Mouse (Mus musculus) gastrocnemius, postnatal 4 days (tissue): ENCODE measurements around the gene Nkd1. TPM values are rescaled to one million over a fixed set of nuclear protein-coding genes. Genes with fewer than 3 reads are reported as not detected.

Experiments
- DNase-seq, 2 experiments: peaks; one replicate each; pipeline ENCODE4 v3.0.0; 2021 to 2022; ENCODE audit warnings: low spot score in 2 of 2, mixed read lengths in 2 of 2
- total RNA-seq, 2 experiments: library from RNA; stranded (reverse); gene quantifications; 2 replicates each; pipeline ENCODE4 v1.2.3; 2021

The Nkd1 gene
- total RNA-seq, 2 experiments from 2014 or later, result 11.7 to 11.9 TPM

DNA sequence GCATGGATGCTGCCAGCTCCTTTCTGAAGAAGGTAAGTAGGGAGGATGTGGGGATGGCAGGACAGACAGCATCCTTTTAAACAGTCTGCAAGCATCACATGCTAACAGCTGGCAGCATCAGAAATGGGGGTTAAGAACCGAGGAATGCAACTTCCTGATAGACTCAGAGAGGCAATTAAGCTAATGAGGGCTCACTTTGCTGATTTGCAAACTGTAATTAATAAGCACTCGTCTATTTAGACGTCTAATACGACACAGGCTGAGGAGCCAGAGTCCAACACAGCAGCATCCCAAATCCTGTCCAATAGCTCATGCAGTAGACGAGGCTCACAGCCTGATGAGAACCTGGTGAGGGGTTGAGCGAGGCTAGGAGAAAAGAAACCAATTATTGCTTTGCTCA, 89.1 kb downstream of the Nkd1 start:
- no peak for DNase-seq

DNA sequence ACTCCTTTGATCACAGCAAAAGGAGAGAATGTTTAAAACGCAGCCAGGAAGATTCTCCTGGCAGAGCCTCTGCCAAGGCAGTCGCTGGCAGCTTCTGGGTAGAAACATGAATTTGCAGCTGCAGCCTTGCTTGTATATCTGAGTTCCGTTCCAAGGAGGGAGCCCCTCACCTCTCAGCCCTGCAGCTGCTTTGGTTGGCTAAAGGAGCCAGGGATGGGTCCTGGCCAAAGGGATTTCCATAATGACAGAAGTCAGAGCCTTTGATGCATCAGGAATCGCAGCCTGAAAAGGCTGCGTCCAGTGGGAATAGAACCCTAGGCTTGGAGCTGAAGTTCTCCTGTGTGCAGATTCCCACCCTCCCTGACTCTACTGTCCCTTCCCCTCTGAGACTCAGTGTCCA, 93.8 kb downstream of the Nkd1 start:
- no peak for DNase-seq

DNA sequence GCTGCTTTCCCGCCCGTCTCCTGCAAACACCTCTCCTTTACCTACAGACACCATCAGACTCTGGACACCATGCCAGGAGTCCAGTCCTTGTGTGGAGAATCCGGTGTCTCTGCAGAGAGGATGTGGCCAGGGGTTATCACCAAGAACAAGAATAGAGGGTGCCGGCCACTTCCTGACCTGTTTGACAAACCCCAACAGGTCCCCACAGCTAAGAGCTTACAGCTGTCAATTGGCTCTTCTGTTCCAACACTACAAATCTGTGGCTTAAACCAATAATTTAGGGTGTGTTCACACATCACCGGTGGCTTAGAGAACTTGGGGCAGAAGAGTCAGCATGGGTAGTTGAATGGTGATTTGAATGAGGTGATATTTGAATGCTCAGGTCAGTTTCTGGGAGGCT, 97.5 kb downstream of the Nkd1 start:
- DNase-seq, result no peak

DNA sequence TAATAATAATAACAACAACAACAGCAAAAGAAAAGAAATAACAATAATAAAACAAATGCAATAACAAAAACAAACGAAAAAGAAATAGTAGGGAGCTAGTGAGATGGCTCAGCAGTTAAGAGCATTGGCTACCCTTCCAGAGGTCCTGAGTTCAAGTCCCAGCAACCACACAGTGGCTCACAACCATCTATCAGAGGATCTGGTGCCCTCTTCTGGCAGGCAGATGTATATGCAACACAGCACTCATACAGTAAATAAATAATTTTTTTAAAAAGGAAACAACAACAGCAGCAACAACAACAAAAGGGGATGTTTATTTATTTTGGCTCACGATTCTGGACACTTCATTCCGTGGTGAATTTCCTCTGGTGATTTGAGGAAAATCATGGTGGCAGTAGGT, 98.4 kb downstream of the Nkd1 start:
- no peak for DNase-seq

DNA sequence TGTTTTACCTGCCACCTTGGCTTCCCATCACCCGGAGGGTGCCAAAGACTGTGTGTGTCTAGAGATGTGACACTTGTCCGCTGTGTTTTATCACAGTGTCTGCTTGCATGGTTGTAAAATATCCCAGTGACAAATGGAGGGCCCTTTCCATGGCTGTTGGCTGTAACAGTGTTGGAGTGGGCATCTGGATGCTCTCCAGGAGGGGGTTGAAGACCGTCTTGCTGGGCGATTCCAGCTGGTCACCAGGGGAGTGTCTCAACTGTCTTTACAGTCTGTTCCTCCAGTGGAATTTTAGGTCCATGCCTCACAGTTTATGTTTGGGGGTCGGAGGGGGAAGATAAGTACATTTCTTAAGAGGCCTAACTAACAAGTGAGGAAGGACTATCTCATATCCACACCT, 99.8 kb downstream of the Nkd1 start:
- DNase-seq, result no peak

DNA sequence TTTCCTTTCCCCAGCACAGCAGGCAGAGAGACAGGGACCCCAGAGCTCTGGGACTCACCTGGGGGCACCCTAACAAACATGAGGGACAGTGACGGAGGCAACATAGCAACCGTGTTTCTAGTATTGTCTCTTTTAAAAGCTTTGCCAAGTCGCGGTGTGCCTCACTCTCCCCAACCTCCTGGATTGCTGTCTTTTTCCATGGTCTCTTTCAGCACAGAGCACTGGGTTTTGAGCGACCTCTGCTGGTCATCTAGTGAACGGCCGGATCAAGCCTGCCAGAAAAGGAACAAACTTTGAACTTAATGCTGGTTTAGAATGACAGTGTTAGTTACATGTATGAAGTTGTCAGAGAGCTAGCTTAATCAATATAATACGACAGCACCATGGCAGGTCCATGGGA, 100.3 kb downstream of the Nkd1 start:
- DNase-seq, result peak; percentile 56 to 71

DNA sequence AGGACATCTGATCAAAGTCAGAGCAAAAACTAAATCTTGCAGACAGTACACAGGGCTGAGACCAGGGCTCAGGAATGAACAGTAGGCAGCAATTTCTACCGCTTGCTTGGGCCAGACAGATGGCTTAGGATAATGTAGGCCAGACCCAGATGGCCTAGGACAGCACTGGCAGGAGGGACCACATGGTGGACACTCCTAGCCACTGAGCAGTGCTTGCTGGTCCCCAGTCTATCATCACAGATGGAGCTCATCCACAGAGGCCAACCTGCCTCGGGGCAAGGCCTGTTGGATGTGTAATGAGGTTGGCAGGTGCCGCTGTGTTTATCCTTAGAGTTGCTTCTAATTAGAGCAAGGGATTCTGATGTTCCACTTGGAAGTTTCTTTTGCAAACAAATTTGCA, 102.2 kb downstream of the Nkd1 start:
- DNase-seq, result no peak

DNA sequence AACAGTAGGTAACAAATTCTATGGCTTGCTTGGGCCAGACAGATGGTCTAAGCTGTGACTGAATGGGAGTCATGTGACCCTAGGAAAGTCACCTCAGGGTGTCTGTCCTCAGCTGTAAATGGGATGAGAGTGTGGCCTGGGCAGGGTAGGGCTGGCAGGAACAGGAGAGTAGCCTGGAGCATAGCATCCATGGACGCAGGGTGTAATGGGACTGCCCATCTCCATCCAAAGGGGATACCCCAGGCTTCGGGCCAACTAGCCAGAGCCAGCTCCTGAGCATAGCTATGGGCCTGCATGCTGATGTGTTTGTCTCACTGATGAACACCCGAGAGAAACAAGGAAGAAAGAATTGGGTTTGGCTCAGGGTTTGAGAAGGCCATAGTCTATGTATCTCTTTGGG, 103.1 kb downstream of the Nkd1 start:
- DNase-seq, result no peak

DNA sequence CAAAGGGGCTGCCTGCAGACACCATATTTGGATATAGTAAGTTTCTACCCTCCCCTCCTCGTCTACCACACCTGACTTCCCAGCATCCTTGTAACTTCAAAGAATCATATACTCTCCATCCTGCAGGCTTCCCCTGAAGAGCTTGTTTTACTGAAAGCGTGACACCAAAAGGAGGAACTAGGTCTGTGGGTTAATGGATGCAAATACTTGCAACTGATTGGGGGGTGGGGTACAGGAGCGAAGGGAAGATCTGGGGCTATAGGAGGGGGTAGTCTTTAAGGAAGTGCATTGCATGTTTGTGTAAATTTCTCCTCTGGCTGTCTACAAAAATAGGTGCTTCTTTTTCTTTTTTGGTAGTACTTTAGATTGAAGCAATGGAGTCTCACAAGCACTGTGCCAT, 105.3 kb downstream of the Nkd1 start:
- no peak for DNase-seq

DNA sequence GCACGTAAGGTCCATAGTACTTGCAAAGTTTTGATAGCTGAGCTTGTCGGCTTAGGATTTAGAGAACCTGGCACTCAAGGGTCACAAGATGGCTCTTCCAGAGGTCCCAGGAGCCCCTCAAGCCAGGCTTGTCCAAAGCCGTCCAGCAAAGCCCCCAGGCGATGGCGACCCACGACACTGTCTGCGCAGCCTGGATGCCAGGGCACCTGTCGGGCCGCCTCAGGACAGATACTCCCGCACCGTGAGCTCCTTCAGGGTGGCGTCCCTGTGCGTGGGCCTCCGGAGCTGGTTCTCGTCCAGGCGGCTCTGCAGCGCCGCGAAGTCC, 105.7 kb downstream of the Nkd1 start:
- peak in 1 of 2 experiments; percentile 24 for DNase-seq

DNA sequence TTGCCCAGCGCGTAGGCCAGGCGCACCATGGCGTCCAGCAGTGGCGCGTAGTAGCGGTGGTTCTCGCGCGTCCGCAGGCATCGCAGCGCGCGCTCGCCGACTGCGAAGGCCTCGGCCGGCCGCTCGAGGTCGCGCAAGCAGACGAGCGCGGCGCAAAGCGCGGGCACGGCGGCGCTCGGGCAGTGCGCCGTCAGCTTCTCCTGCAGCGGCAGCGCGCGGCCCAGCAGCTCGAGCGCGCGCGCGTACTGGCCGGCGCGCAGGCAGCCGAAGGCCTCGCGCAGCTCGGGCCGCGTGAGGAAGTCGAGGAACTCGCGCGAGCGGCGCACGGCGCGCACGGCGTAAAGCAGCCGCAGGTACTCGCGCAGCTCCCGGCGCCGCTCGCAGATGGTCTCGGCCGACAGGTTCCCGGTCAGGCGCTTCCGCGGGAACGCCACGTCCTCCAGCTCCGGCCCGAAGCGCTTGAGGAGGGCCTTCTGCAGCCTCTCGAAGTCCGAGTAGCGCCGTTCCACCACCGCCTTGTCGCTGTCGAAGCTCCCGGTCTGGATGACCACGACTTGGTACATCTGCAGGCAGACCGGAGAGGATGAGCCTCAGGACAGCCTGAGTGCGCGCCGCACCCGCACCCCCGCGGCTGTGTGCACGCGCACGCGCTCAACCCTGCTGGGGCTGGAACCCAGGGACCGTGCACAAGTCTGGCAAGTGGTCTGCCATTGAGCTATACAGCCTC, 106.3 kb downstream of the Nkd1 start:
- peak; percentile 55 to 80 for DNase-seq

DNA sequence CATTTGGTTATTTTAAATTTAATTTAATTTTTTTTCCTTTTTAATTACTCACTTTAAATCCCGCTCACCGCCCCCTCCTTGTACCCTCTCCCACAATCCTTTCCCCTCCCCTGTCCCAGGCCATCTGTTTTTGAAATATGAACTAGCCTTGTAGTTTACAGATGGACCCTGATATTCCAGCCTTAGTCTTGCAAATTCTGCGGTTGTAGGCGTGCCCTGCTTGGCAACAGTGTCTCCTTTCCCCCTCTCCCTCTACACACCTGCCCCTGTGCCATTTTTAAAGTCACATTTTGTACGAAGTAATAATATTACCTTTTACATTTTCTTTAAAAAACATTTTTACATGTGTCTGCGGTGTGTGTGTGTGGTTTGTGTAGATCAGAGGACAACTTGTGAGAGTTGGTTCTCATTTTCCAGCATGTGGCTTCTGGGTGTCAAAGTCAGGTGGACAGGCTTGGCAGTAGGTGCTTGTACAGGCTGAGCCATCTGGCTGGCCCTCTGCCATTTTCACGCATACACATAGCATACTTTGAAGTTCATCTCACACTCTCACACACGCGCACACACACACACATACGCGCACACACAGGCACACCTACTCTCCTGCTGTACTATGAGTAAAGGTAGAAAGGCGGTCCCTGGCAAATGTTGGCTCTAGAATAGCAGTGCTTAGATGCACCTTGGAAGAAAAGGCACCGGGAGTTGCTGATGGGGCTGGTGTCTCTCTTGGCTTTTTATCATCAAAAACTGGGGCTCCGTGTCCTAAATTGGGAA, 107.0 kb downstream of the Nkd1 start:
- no peak for DNase-seq

DNA sequence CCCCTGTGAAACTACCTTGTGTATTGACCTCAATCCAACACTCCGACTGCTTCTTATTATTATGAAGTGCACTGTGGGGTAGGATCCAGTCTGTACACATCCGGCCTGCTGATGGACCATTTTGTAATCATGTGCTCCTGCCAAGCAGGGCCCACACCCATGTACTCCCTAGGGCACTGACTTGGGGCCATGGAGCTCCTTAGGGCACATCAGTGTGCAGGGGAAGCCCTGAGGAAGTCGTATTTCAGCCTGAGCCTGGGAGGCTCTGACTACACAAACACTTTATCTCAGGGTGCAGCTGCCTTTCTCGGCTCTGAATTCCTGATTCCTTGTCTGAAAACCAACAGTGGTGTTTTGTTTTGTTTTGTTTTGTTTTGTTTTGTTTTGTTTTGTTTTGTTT, 109.1 kb downstream of the Nkd1 start:
- no peak for DNase-seq

DNA sequence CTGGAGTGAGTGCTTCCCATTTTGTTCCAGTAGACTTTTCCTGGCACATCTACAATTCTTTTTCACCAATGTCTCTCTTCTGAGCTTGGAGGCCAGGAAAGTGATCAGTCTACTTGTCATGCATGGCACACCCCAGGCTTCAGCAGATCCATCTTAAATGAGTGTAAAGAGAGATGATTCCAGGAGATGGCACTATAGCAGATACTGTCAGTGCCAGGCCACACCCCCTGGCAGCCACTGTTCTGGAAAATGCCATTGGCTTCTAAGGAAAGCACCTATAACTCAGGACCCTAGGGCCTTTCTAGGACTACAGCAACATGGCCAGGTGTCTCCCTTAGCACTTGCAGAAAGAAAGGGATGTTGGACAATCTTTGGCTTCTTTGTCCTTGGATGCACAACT, 109.9 kb downstream of the Nkd1 start:
- no peak for DNase-seq

DNA sequence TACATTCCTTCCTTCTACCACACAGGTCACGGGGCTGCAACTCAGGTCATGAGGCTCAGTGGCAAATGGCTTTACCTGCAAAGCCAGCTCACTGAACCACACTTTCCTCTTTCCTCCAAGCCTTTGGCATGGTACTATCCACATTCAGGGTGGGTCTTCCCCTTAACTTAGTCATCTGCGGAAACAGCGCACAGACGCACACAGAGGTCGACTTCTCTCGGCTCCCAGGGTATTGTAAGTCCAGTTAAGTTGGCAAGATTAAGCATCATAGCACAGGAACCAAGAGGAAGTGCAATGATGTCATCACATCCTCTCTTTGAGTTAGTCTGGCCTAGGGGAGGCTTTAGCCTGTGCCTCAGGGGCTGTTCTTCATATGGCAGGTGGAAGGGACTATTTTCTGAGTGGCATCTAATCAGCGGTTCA, 112.2 kb downstream of the Nkd1 start:
- DNase-seq, result no peak

DNA sequence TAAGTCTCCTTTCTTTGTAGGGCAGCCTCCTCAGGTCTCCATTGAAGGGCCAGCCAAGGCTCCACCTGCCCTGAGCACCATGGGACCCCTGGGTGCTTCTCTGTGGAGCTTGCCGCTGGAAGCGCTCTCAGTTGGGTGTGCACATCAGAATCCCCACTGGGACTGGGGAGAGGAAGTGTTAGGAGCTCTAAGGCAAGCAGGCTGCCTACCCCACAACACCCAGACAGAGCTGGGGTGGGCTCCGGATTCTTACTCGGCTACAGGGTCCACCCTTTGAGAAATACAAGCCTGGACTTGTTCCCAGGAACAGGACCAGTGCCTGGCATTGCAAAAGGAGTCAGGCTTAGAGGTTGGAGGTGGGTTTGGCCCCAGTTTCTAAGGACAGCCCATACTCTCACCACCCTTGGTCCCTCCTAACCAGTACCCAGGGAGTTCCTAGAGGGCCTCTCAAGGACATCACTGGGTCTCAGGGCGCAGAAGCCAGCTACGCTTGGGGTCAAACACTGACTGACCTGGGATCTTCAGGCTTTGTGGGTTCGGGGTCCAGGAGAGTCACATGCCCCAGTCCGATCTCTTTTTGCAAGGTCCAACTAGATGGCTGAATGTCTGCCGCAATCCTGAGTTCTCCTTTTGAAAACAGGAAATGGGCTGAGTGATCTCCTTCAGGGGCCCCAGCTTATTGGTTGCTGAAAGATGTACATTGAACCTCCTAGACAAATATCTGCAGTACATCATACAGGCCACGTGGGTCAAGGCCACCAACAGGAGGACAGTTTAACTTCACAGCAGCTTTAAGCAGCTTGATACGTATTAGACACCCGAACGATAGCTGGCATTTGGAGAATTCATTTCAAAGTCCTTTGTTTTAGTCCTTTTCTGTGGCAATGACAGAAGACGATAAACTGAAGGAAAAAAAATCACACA, 114.6 kb downstream of the Nkd1 start, which contains the start of gene Snx20:
Gene Snx20 (minus strand): TSS at position 655 of the 924 bp plus-strand sequence.
- DNase-seq, result no peak

DNA sequence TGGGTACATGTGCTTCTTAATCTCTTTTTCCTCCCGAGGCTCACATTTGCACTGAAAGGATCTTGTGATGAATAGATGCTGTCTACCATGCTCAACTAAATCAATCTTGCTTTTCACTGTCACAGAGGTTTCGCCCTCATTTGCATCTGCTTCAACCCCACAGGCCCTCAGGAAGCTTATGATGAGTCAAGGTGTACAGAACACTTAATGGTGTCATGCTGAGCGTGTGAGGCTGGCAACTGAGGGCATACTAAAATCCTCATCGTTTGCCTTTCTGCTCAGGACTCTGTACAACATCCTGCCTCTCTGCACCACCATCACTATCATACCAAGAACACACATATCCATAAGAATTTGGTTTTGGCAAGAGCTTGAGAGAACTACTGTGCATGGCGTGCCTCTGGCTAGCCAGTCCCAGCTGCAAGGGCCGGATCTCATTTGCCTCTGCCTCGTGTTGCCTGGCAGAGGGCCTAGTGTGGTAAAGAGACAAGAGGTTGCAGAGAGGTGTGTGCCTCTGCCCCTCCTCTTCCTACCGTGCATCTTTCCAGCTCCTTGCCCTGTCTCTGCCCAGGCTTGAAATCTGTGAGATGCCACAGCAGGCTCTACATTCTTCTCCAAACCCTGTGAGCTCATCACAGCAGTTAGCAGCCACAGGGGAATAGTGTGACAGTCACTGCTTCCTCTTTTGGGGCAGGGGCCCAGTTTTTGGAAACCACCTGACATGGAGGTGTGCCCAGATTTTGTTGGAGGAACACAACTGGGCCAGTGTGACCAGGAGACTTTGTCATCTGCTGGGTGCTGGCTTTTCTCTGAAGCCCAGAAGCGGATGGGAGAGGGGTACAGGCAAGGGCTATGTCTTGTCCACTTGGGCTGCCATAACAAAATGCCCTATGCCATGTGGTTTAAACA, 116.2 kb downstream of the Nkd1 start:
- no peak for DNase-seq

DNA sequence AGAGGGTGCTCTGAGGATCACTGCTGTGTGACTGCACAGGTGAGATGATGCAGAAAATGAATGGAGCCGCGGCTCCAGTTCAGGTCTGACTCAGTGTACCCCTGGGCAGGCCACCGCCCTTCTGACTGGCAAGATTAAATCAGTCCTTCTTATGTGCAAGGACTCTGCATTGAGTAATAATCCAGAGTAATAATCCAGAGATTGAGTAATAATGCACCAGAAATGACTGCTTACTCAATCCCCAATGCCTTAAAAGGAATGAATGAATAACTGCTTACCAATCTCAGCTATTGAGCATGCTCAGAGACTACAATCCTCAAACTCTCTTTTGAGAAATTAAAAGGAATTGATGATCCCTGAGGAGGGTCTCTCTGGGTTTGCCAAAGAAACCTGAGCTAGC, 117.8 kb downstream of the Nkd1 start:
- DNase-seq, result no peak

DNA sequence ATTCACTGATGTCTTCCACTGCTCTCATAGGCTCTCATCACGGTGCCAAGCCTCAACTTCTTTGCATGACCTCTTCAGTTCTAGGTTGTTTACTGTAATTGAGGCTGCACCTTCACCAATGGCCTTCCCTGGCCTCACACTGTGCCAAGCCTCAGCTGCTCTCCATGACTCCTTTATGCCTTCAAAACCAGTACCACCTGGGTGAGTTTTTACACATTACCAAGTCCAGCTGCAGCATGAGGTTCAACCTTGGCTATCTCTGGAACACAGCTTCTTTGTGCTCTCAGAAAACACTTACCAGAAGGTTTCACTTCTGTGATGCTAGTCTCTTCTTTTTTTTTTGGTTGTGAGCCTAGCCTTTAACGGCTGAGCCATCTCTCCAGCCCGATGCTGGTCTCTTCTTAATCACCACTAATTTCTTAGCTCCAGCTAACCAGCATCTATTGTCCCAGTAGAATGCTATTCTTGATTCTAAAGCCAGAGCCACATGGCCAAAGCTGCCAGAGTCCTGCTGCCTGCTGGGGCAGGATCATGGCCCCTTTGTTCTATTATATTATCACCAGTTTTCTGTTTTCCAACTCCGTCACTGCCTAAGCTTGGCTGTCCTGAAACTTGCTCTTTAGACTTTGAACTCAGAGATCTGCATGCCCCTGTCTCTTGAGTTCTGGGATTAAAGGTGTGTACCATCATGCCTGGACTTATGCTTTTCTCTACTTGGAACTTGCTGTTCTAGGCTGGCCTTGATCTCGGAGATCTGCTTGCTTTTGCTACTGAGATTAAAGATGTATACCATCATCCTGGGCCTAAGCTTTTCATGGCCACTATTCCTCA, 121.8 kb downstream of the Nkd1 start:
- DNase-seq, result no peak
